Mouse (Mus musculus): ENCODE results near the gene Zmynd8.

DNA sequence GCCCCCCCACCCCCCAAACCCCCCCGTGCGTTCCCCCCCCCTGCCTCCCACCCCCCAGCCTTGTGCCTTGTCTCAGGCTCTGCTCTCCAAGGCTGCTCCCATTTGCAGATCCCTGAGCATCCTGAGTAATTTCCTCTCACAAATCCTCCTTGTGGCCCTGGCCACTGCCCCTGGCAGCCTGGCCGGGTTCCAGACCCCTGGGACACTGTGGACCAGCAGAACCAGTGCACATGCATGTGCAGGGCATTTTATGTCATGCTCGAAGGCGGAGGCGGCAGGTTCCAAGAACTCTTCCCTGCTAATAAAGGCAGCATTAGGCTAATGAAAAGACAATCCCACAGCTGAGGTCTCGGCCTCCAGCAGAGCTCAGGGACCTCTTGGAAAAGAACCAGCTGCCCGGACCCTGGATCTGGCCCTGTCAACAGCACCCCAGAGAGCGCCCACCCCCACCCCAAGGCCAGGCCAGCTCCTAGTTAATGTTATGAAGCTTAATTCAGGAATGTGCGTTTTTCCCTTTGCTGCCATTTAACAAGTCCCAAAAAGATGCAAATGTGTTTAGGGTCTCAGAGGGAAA, 129.4 kb downstream of the Zmynd8 start:
- no peak for TF ChIP-seq POLR2A (IDR thresholded peaks at IDR 0.05; ENCODE audit: insufficient read depth, low read length)
- TF ChIP-seq CTCF (IDR thresholded peaks at IDR 0.05; ENCODE audit: low read depth, low read length): no peak
